Mouse (Mus musculus) brain, embryonic 14.5 days (tissue): ENCODE measurements at regions not wholly inside any gene's neighbourhood (a gene's known extent, or its start where the extent isn't known, plus 50 kb on each side); places are given as distances from the start of the nearest gene placed in this dataset.

Source experiments
- CTCF ChIP-seq: fragments of 200-500 bp; IDR thresholded peaks from 2 replicates; pipeline ENCODE4 v1.5.1; 2012; ENCODE audit warnings: inconsistent platforms, mild to moderate bottlenecking, moderate library complexity, borderline replicate concordance; ENCODE audit not compliant: insufficient read depth, insufficient read length; ENCODE audit errors: extremely low read depth
- POLR2A ChIP-seq: fragments of 200-500 bp; IDR thresholded peaks from 2 replicates; pipeline ENCODE4 v1.6.1; 2012; ENCODE audit warnings: mild to moderate bottlenecking, inconsistent platforms, borderline replicate concordance; ENCODE audit not compliant: poor library complexity, insufficient read depth, insufficient read length, severe bottlenecking; ENCODE audit errors: extremely low read depth

DNA sequence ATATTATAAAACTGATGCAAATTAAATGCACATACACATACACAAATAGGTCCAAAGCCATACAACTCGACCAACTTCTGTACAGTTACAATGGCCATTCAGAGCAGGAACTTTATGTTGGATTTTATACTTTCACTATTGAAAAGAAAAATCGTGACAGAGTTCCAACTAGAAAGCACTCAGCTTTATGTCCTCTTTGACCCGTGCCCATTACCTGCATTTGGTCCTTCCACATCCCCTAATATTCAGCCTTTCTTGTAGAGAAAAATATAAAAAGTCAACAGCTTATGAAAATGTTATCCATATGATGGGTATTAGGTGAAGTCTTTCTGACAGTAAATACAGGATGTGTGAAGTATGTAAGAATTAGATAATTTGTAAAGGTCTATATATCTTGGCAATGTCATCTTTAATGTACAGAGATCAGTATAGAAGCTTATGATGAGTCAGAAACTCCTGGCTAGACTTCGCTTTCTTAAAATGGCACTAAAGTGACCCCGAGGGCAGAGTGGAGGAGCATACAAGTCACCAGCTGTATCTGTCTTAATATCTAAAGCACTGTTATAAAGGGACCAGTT is 252.2 kb upstream of the Prdm1 start:
- no peak for TF ChIP-seq CTCF
- no peak for TF ChIP-seq POLR2A
